Mouse (Mus musculus): ENCODE measurements around the gene Adamts2. TPM values are rescaled to one million over a fixed set of nuclear protein-coding genes. Genes with fewer than 3 reads are reported as not detected.

Adamts2 gene
- polyA plus RNA-seq, 2 experiments: 0.83 to 1.1 TPM

- Histone ChIP-seq H3K4me3 (ENCODE audit: insufficient read depth in 1 of 2, low read depth in 2 of 2, low read length in 2 of 2) (no peak overlapping the region), H3K9ac (replicated peaks) (no peak overlapping the region), H3K9me3 (ENCODE audit: control insufficient read depth, low read length) (no peaks in the 10 kb centered on the region), H3K27me3 (ENCODE audit: control insufficient read depth, insufficient read depth, low read length) (no peaks in the 10 kb centered on the region), H3K36me3 (replicated peaks; ENCODE audit: control insufficient read depth, insufficient read depth, low read depth) (no peaks in the 10 kb centered on the region), H3K27ac (no peak overlapping the region), H3K4me1 (replicated peaks; ENCODE audit: control insufficient read depth in 2 of 2, insufficient read depth in 2 of 2, low read length in 1 of 2) (no peaks in the 10 kb centered on the region; a peak in 1 of 4 replicates), H3K4me2 (ENCODE audit: low read depth) (no peak overlapping the region)
- WGBS (ENCODE audit: insufficient replicate concordance): 22% methylated on average over 10 of the region's 10 CpGs
- TF ChIP-seq CTCF (IDR thresholded peaks at IDR 0.05; ENCODE audit: low read depth): no peak
- TF ChIP-seq EP300 (IDR thresholded peaks at IDR 0.05; ENCODE audit: low read depth): no peak
- ATAC-seq (ENCODE audit: insufficient read depth) (no peak), DNase-seq (ENCODE audit: low read depth in 3 of 3, low spot score in 3 of 3) (no peak)
These were observed 137.6 kb downstream of the Adamts2 start for GRCm38 (mm10) chr11:50739453-50739852.

- Histone ChIP-seq H3K27ac (no peak overlapping the region), H3K27me3 (ENCODE audit: control insufficient read depth, insufficient read depth, low read length) (no peaks in the 10 kb centered on the region), H3K9me3 (ENCODE audit: control insufficient read depth, low read length) (no peaks in the 10 kb centered on the region), H3K4me2 (ENCODE audit: low read depth) (no peak overlapping the region), H3K9ac (replicated peaks) (no peak overlapping the region), H3K4me3 (ENCODE audit: insufficient read depth in 1 of 2, low read depth in 2 of 2, low read length in 2 of 2) (no peak overlapping the region), H3K36me3 (replicated peaks; ENCODE audit: control insufficient read depth, insufficient read depth, low read depth) (no peaks in the 10 kb centered on the region), H3K4me1 (replicated peaks; ENCODE audit: control insufficient read depth in 2 of 2, insufficient read depth in 2 of 2, low read length in 1 of 2) (no peaks in the 10 kb centered on the region; a peak in 1 of 4 replicates)
- 27% methylated on average over 1 of the region's 1 CpGs for WGBS (ENCODE audit: insufficient replicate concordance)
- no peak for ATAC-seq (ENCODE audit: insufficient read depth)
- TF ChIP-seq EP300 (IDR thresholded peaks at IDR 0.05; ENCODE audit: low read depth) (no peak), CTCF (IDR thresholded peaks at IDR 0.05; ENCODE audit: low read depth) (no peak)
- no peak for DNase-seq (ENCODE audit: low read depth in 3 of 3, low spot score in 3 of 3)
These were observed 140.3 kb downstream of the Adamts2 start for GRCm38 (mm10) chr11:50742146-50742545.

- Histone ChIP-seq H3K9me3 (ENCODE audit: control insufficient read depth, low read length) (no peaks in the 10 kb centered on the region), H3K9ac (replicated peaks) (no peak overlapping the region), H3K36me3 (replicated peaks; ENCODE audit: control insufficient read depth, insufficient read depth, low read depth) (no peaks in the 10 kb centered on the region), H3K27ac (no peak overlapping the region), H3K4me3 (ENCODE audit: insufficient read depth in 1 of 2, low read depth in 2 of 2, low read length in 2 of 2) (no peak overlapping the region), H3K4me2 (ENCODE audit: low read depth) (no peak overlapping the region), H3K27me3 (ENCODE audit: control insufficient read depth, insufficient read depth, low read length) (no peaks in the 10 kb centered on the region), H3K4me1 (replicated peaks; ENCODE audit: control insufficient read depth in 2 of 2, insufficient read depth in 2 of 2, low read length in 1 of 2) (no peaks in the 10 kb centered on the region; a peak in 1 of 4 replicates)
- no peak for ATAC-seq (ENCODE audit: insufficient read depth)
- WGBS (ENCODE audit: insufficient replicate concordance): 51% methylated on average over 6 of the region's 6 CpGs
- no peak for TF ChIP-seq EP300 (IDR thresholded peaks at IDR 0.05; ENCODE audit: low read depth)
- TF ChIP-seq CTCF (IDR thresholded peaks at IDR 0.05; ENCODE audit: low read depth): no peak
- DNase-seq (ENCODE audit: low read depth in 3 of 3, low spot score in 3 of 3): no peak
These were observed 143.1 kb downstream of the Adamts2 start for GRCm38 (mm10) chr11:50744971-50745370.

- Histone ChIP-seq H3K27ac (no peak overlapping the region), H3K27me3 (ENCODE audit: control insufficient read depth, insufficient read depth, low read length) (no peaks in the 10 kb centered on the region), H3K9me3 (ENCODE audit: control insufficient read depth, low read length) (no peaks in the 10 kb centered on the region), H3K4me3 (ENCODE audit: insufficient read depth in 1 of 2, low read depth in 2 of 2, low read length in 2 of 2) (no peak overlapping the region), H3K36me3 (replicated peaks; ENCODE audit: control insufficient read depth, insufficient read depth, low read depth) (no peaks in the 10 kb centered on the region), H3K4me2 (ENCODE audit: low read depth) (no peak overlapping the region), H3K4me1 (replicated peaks; ENCODE audit: control insufficient read depth in 2 of 2, insufficient read depth in 2 of 2, low read length in 1 of 2) (no peaks in the 10 kb centered on the region), H3K9ac (replicated peaks) (no peak overlapping the region)
- ATAC-seq (ENCODE audit: insufficient read depth) (no peak), DNase-seq (ENCODE audit: low read depth in 3 of 3, low spot score in 3 of 3) (no peak)
- 26% methylated on average over 2 of the region's 2 CpGs for WGBS (ENCODE audit: insufficient replicate concordance)
- TF ChIP-seq EP300 (IDR thresholded peaks at IDR 0.05; ENCODE audit: low read depth) (no peak), CTCF (IDR thresholded peaks at IDR 0.05; ENCODE audit: low read depth) (no peak)
These were observed 144.6 kb downstream of the Adamts2 start for GRCm38 (mm10) chr11:50746508-50746907.

- Histone ChIP-seq H3K4me3 (ENCODE audit: insufficient read depth in 1 of 2, low read depth in 2 of 2, low read length in 2 of 2) (no peak overlapping the region), H3K4me1 (replicated peaks; ENCODE audit: control insufficient read depth in 2 of 2, insufficient read depth in 2 of 2, low read length in 1 of 2) (no peaks in the 10 kb centered on the region), H3K9ac (replicated peaks) (no peak overlapping the region), H3K27ac (no peak overlapping the region), H3K4me2 (ENCODE audit: low read depth) (no peak overlapping the region), H3K9me3 (ENCODE audit: control insufficient read depth, low read length) (no peaks in the 10 kb centered on the region), H3K36me3 (replicated peaks; ENCODE audit: control insufficient read depth, insufficient read depth, low read depth) (no peaks in the 10 kb centered on the region), H3K27me3 (ENCODE audit: control insufficient read depth, insufficient read depth, low read length) (no peaks in the 10 kb centered on the region)
- no peak for ATAC-seq (ENCODE audit: insufficient read depth)
- DNase-seq (ENCODE audit: low read depth in 3 of 3, low spot score in 3 of 3): no peak
- WGBS (ENCODE audit: insufficient replicate concordance): 34% methylated on average over 7 of the region's 7 CpGs
- no peak for TF ChIP-seq EP300 (IDR thresholded peaks at IDR 0.05; ENCODE audit: low read depth)
- TF ChIP-seq CTCF (IDR thresholded peaks at IDR 0.05; ENCODE audit: low read depth): no peak
These were observed 149.2 kb downstream of the Adamts2 start for GRCm38 (mm10) chr11:50750983-50751585.
